Mouse (Mus musculus) thymus, postnatal 0 days (tissue): Measurements from ENCODE around the gene Rel. TPM values are rescaled to one million over a fixed set of nuclear protein-coding genes. Genes with fewer than 3 reads are reported as not detected.
"Not testable (repeated sequence)": the region's sequence is repeated elsewhere in the genome, so short reads cannot be mapped to it uniquely, and the experiment has no call there.

Experiments used
- DNase-seq: peaks from one replicate; pipeline ENCODE4 v3.0.0-alpha.2; 2015; ENCODE audit warnings: low spot score
- polyA plus RNA-seq: library from polyadenylated mRNA; unstranded; fragments of >200 nt; fragmentation: Nextera tagmentation; extraction: Ambion mirVana; gene quantifications from 2 replicates; pipeline ENCODE4 v1.2.1, GENCODE M21; 2015

The Rel gene
- 3.0 and 3.2 TPM in 2 replicates for polyA plus RNA-seq

DNA sequence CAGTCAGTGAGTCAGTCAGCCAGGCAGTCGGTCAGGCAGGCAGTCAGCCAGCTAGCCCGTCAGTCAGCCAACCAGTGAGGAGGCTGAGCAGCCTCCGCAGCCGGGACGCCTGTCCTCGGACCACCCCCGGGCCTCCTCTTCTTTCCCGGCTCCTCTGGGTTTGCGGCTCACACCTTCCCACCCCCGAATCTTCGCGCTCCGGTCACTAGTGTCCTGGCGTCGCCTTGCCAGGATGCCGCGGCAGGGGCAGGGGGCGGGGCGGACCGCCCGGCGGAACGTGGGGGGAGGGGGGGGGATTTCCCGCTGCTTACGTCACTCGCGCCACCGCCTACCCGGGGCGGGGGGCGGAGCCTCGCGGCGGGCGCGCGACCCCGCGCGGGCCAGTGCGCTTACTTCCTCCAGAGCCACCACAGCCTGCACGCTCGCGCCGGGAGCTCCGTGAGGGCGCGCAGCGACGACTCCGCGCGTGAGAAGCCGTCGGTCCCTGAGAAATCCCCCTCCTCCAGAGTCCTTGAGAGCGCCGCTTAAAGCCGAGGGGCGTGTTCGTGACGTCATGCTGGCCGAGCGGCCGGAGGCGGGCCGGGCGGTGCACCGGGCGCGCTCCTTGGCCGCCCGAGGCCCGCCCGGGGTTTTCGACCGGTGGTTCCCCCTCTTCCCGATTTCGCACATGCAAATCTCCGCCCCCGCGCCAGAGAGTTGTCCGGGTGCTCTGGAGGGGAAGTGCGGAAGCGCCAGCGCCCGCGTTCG is at the start of gene Rel:
Gene Rel (minus strand): TSS at position 211 of the 747 bp plus-strand sequence.
- peak; percentile 92 for DNase-seq

DNA sequence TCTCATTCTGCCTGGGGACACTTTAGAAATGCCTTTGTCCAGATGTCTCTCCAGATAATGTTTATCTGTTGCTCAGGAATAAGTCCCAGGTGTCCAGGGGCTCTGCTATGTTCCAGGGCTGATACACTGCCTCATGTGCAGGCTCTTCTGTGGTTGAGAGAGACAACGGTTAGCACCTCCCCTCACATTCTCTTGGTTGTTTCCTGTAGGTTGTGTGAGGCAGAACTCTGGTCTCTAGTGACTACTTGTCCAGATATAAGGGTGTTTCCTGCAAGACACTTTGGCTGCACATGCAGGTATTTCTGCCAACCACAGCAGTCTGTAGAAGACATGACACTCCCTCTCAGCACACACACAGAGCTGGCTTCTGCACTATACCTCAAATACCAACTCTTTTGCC is 48.0 kb upstream of the Rel start:
- peak; percentile 10 for DNase-seq

DNA sequence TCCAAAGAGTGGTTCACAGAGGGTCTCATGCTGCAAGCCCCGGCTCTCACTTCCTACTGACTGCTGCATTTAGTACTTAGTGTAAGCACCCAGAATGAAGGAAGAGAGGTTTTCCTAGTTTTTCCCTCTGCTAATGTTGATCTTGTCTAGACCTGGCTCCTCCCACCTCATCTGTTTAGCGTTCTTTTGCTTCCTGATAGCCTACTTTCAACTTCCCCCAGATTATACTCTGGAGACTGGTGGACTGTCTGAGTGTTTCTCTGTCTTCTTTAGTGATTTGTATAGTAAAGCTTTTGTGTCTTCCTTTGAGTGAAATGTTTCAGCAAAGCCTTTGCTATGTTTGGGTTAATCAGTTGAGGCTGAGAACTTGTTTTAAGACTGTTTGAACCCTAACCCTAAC is 40.0 kb upstream of the Rel start:
- DNase-seq, result no peak

DNA sequence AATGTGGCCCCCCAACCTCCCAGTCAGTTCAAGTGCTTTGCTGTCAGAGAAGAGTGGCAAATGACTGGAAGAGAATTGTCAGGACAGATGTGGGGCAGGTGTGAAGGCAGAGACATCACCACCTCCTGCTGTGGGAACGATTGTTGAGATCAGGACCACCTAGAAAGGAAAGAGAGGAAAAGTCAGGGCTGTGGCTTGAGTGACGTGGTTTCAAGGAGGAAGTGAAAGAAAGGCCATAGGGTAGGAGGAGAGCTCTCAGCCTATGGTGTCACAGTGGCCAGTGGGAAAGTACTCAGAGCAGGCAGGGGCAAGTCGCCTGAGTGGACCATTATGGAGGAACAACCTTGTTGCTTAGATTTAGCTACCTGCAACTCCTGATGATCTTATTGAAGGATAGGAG is 34.9 kb upstream of the Rel start:
- no peak for DNase-seq

DNA sequence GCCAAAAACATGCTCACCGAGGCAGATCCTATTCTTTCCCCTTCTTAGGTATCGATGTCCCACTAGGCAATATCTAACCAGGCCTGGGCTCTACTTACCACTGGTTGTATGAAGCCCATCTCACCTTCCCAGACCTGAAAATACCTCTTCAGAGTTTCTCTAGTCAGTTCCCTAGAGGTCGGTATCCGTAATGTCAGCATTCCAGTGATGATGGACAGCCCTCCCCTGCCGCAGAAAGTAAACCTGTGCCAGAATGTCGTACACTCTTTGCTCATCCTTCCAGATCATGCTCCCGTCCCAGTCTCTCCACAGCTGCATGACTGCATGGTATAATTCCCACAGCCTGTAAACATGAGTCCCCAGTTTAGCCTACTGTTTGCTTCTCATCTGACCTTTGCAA is 32.4 kb upstream of the Rel start:
- no peak for DNase-seq

DNA sequence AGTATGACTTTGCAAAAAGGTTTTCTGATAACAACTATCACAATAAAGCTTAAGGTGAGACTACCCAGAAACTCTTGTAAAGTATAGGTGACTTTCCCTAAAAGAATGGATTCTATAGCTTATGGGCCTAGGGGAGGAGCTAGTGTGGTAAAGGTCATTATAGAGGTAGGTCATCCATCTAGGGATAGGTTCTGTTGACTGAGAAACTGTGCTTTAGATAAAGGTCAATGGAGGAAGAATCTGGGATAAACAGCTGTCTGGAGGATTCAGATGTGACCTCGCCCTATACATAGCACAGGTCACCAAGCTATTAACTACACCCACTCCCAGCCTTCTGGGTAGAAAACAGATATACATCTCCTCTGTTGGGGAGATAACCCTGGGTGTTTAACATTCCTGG is 31.5 kb upstream of the Rel start:
- DNase-seq, result no peak

DNA sequence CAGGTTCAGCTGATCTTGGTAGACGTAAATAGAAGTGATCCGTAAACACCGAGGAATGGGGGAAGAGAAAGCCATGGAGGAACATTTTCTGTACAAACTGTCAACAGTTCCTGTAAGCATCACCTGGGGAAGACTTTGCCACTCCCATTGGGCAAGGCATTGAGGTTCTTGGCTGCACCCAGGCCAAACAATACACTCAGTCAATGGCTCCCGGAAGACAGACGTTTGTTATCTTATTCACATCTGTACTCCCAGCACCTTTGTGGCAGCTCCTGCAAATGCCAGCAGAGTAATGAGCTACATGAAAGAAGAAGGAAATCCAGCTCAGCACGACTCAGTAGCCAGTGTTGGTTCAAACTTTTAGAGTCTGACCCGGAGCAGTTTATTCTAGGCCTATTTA is 31.1 kb upstream of the Rel start:
- DNase-seq, result no peak

DNA sequence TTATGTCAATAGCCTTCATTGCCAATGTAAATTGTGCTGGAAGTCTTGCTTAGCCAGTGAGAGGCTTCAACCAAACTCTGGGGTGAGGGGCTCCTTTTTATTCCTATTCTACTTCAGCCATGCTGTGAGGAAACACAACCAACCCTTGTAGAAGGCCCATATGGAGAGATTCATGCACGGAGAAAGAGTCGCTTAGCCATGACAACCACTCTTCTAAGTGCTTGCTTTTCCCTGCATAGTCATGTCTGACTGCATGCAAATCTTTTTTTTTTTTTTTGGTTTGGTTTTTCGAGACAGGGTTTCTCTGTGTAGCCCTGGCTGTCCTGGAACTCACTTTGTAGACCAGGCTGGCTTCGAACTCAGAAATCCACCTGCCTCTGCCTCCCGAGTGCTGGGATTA is 12.9 kb upstream of the Rel start:
- not testable (repeated sequence) for DNase-seq

DNA sequence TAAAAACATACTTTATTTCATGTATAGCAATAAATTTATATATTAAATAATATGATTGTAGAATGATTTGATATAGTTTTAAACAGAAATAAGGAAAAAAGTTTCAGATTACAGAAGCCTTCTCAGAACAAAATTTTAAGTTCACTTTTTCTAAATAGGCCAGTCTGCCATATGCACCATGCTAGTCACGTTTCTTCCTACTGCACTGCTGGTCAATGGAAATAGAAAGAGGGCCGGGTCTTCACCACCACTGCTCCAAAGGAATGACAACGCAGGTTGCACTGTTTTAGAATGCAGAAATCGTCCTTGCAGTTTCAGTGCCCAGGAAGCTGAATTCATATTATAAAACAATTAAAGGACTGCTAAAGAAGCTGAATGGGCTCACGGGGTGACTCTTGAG is 12.3 kb upstream of the Rel start:
- no peak for DNase-seq

DNA sequence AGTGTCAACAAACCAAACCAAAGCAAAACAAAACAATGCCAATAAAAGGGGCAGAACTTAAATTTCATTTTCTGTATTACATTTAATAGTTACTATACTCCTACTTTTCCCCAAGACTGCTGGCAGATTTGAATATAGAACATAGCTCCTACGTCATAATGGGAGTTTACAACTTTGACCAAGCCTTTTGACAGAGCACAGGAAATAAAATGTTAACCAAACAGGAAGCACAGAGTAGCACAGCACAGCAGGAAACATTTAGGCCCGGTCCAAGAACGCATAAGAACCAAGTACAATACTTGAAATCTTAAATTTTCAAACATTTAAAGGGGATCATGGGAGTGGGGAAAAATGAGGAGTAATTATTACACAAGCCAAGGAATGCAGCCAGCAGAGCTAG is 11.3 kb upstream of the Rel start:
- DNase-seq, result no peak

DNA sequence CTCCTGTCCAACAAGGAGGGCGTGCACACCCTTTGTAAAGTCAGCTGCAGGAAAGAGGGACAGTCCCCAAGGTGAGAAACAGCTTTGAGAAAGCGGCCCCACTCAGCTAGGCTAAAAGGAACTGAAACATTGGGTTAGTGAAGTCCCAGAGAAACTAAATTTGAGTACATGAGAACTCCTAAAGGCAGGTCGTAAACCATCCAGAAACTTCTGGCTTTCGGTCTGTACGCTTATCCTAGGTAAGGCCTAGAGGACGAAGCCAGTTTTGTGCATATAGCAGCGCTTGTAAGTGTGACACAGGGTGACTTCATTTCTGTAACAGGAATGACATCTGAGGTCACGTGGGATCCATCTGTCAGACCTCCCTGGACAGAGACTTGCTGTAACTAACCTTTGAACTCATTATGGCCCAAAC is 8.0 kb upstream of the Rel start:
- no peak for DNase-seq

DNA sequence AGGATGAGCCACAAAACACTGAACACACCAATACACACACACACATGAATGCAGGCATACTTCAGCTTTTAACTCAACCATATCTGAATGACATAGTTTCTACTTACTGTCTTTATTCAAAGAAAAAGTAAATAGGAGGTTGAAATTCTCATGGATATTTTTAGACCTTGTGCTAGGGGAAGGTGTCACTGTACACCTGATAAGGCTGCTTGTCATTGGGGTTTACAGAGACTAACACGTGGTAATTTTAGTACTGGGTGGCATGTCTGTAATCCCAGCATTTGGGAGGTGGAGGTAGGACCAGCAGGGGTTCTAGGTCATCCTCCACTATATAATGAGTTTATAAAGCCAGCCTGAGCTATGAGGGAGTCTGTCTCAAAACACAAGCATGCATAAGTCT is 1.7 kb upstream of the Rel start:
- no peak for DNase-seq

DNA sequence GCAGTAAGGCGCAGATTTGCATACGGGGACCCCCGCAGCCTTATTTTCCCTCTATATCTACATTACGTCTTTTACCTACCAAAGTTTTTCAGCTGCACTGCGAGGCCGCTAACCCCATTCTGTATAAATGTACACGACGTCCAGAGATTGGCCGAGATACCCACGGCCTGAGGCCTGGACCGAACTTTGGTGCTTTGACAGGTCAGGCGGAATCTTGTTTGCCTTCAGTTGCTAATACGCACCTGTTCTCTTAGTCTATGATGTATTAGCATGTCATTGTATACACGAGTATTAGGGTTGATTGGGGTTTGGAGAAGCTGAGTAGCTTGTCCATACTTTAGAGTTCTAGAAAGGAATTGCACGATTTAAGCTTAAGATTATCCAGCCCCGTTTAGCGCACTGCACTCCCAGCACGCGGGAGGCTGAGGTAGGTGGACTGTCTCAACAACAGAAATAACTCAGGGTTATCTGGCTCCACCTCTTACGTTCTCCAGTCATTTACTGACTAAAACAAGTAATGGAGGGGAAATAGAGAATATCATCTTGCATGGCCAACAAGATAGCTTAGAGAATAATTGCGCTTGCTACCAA is 832 bp upstream of the Rel start:
- DNase-seq, result no peak

DNA sequence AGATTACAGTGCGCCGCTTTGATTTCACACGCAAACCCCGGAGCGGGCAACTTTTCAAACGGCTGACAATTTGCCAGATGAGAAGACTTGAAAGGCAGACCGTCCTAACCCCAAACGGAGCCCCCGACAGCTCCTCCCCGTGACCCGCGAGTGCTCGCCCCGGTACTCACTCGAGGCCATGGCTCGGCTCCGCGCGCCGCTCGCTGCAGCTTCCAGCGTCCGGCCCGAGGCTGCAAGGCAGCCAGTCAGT is 335 bp downstream of the Rel start:
- DNase-seq, result no peak

DNA sequence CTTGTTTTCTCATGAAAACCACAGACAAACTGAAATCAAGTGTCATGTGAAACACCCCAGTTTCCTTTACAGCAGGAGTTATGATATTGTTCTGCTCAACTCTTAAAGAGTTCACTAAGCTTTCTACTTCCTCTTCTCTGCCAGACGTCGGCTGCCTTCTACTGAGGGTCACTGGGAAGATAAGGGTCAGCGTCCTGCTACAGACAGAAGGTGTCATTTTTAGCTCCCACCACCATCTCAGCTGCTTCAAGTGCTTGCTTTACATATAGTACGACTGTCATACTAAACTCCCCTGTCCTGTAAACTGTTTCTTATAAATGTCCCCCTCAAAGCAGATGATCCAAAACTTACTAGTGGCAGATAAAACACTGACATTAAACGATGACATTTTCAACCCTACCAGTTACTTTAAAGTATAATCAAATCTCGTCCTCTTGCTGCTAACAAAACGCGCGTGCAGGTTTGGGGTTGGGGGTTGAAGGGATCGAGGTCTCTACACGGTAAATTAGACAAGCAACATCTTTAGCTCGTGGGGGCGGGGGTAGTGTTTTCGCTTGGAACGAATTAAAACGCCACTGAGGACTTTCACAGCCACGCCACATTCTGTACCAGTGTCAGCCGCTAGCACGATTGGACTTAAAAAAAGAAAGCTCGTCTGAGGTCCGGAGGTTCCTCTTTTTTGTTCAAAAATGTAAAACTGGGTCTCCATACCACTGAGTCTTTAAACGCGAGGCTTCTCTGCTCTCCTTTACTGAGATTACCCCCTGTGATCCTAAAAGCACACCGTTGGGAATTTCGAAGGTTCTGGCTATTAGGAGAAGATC is 872 bp downstream of the Rel start:
- DNase-seq, result peak; percentile 45

DNA sequence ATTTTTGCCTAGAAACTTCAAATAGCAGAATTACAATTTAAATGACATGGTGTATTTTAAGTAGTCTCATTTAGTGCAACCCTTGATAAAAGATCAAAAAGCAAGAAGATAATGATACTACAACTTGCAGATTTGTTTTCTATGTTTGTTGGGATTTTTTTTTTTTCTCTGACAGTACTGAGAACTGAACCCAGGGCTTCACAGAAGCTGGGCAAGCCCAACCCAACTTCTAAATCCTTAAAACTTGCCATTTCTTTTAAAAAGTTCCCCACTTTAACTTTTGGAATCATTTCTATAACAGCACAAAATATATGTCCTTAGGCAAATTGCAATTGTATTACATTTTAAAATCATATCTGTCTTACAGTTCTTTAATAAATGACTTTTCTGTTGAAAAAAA is 1.7 kb downstream of the Rel start:
- DNase-seq, result no peak

DNA sequence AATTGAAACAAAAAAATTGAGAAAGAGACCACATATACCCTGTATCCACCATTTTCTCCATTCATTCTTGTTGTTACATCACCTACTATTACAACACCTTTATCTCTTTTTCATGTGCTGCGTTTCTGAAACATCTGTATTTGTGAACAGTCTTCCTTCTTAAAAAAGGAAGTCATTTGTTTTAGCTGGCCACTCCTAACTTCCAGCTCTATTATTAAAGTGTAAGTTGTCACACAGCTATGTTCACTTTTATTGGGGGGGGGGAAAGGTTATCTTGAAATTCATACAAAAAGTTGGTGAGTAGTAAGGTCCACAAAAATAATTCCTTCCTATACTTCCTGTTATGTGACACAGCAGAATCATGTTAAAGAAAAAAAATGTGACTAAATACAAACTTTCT is 2.8 kb downstream of the Rel start:
- DNase-seq, result no peak

DNA sequence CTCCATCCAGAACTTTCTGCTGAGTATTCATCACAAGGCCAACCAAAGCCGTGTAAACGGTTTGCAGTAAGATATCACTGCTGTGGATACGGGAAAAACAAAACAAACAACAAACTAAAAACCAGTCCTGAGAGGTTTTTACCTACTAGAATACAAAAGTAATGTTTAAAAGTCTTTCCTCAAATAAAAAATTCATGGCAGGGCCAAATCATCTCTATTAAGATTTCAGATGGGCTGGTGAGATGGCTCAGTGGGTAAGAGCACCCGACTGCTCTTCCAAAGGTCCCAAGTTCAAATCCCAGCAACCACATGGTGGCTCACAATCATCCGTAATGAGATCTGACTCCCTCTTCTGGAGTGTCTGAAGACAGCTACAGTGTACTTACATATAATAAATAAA is 3.4 kb downstream of the Rel start:
- not testable (repeated sequence) for DNase-seq

DNA sequence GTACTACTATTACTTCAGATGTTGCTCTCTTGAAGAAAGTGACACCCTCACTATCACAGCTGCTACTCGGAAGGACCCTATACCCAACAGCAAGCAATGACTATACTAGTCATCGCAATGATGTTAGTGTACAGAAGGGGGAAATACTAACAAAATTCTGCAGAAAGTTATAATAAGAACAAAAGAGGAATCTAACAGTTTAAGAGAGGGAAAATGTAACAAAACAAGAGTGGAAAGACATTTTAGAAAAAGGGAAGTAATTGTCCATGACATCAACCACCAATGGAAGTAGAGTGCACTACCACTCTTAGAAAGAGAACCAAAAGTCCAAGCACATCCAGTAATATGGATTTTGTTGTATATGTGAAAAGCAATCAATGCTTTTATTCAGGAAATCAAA is 8.1 kb downstream of the Rel start:
- DNase-seq, result no peak

DNA sequence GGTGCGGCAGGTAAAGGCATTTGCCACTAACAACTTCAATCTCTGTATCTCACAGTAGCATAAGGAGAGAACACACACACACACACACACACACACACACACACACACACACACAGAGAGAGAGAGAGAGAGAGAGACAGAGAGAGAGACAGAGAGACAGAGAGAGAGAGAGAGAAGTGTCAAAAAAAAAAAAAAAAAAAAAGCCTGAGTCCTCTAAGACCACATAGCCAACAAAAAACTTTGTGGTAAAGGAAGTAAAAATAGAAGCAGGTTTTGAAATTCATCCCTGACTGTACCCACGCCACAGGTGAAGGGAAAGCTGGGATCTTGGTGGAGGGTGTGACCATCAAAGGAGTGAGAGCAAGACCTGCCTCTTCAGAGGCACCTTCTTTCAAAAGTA is 12.6 kb downstream of the Rel start:
- no peak for DNase-seq

DNA sequence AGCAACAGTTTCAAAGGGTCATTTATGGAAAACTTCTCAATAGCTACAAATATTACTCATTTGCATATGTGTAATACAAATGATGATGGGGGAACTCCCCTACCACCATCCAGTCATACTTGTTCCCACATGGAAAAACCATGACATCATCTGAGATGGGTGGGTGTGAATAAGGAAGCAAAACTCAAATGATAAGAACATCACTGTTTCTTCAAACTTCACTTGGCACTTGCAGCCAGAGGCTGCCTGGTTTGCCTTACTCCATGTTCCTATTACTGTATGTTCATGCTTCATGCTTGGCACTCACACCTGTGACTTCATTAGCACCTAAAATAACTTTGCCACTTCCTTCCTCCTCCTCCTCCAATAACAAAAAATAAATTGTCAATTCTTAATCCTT is 16.4 kb downstream of the Rel start:
- no peak for DNase-seq

DNA sequence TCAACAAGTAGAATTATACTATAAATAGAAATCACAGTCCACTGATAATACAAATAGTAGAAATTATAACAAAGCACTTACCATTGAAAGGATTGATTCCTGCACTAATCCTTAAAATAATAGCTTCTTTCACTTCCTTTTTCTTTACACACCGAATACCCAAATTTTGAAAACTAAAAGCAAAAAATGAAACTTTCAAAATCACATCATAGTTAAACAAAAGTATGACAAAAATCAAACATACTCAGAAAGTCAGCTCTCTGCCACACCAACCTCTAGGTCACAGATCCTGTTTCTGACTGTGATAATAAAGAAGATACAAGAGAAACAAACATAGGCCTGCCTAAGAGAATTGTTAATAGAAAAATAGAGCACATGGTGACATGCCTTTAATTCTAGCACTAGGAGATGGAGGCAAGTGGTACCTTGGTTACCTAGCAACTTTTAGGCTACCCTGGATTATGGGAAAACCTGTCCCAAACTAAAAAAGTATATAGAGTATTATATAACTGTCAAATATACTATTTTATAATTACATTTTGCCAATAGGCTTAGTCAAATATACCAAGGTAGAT is 17.5 kb downstream of the Rel start:
- no peak for DNase-seq

DNA sequence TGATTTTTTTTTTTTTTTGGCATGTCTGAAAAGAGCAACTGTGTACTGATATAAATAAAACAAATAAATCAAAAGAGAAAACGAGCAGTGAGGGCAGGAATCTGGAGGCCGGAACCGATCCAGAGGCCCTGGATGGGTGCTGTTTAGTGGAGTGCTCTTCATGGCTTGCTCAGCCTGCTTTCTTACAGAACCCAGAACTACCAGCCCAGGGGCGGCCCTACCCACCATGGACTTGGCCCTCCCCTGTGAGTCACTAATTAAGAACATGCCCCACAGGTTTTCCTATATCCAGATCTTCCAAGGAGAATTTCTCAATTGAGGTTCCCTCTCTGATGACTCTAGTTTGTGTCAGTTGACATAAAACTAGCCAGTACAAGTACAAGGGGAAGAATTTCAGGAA is 24.7 kb downstream of the Rel start:
- no peak for DNase-seq
